Mouse (Mus musculus) erythroblast, adult 5-6 weeks (primary cell): Measurements from ENCODE around the gene Cdrt4. TPM values are rescaled to one million over a fixed set of nuclear protein-coding genes. Genes with fewer than 3 reads are reported as not detected.

ENCODE experiments used
- ATAC-seq: replicated peaks from 2 replicates; pipeline ENCODE4 v1.8.0; 2016; ENCODE audit warnings: moderate number of reproducible peaks, mild to moderate bottlenecking, moderate TSS enrichment, inconsistent platforms; ENCODE audit not compliant: poor library complexity, low FRiP score, severe bottlenecking
- total RNA-seq, 2 experiments: library from RNA; stranded (forward) in 1 of 2; stranded (reverse) in 1 of 2; fragments of 150-400 nt in 1 of 2; fragments of 200-764, 138-1000 nt in 1 of 2; gene quantifications; 2 replicates each; pipeline versions ENCODE4 v1.2.3 to v1.2.4; 2015 to 2017; ENCODE audit warnings: low replicate concordance in 2 of 2

Gene Cdrt4
- total RNA-seq, 2 experiments from 2014 or later: not detected

- no peak for ATAC-seq
Measured at GRCm38 (mm10) chr11:62992545-62993242, 41.7 kb downstream of the Cdrt4 start.

GRCm38 (mm10) chr11:62995066-62995754 lies 44.2 kb downstream of the Cdrt4 start:
- no peak for ATAC-seq

- ATAC-seq: no peak
Measured at GRCm38 (mm10) chr11:62995755-62996521, 44.9 kb downstream of the Cdrt4 start.

- no peak for ATAC-seq
Measured at GRCm38 (mm10) chr11:62996522-62996898, 45.5 kb downstream of the Cdrt4 start.

- ATAC-seq: no peak
Measured at GRCm38 (mm10) chr11:62997039-62997717, 46.2 kb downstream of the Cdrt4 start.

- ATAC-seq: no peak
Measured at GRCm38 (mm10) chr11:62997718-62998281, 46.8 kb downstream of the Cdrt4 start.

- ATAC-seq: no peak
Measured at GRCm38 (mm10) chr11:63000126-63000525, 49.1 kb downstream of the Cdrt4 start.

- ATAC-seq: no peak
Measured at GRCm38 (mm10) chr11:63004617-63005016, 53.6 kb downstream of the Cdrt4 start.

GRCm38 (mm10) chr11:63007376-63007775 lies 56.4 kb downstream of the Cdrt4 start:
- ATAC-seq: no peak

GRCm38 (mm10) chr11:63008004-63008403 lies 57.0 kb downstream of the Cdrt4 start:
- ATAC-seq: no peak

GRCm38 (mm10) chr11:63009761-63010160 lies 58.8 kb downstream of the Cdrt4 start:
- no peak for ATAC-seq

- no peak for ATAC-seq
Measured at GRCm38 (mm10) chr11:63017327-63018082, 66.5 kb downstream of the Cdrt4 start.

- no peak for ATAC-seq
Measured at GRCm38 (mm10) chr11:63018083-63018622, 67.2 kb downstream of the Cdrt4 start.

GRCm38 (mm10) chr11:63020633-63021032 lies 69.6 kb downstream of the Cdrt4 start:
- no peak for ATAC-seq

- ATAC-seq: no peak
Measured at GRCm38 (mm10) chr11:63021141-63021806, 70.3 kb downstream of the Cdrt4 start.

- no peak for ATAC-seq
Measured at GRCm38 (mm10) chr11:63023461-63023860, 72.5 kb downstream of the Cdrt4 start.

- no peak for ATAC-seq
Measured at GRCm38 (mm10) chr11:63024136-63024535, 73.1 kb downstream of the Cdrt4 start.

- ATAC-seq: no peak
Measured at GRCm38 (mm10) chr11:63025476-63025875, 74.5 kb downstream of the Cdrt4 start.
